Comparison of ENCODE assay signal across 12 mouse cellular contexts in the genomic region with DNA sequence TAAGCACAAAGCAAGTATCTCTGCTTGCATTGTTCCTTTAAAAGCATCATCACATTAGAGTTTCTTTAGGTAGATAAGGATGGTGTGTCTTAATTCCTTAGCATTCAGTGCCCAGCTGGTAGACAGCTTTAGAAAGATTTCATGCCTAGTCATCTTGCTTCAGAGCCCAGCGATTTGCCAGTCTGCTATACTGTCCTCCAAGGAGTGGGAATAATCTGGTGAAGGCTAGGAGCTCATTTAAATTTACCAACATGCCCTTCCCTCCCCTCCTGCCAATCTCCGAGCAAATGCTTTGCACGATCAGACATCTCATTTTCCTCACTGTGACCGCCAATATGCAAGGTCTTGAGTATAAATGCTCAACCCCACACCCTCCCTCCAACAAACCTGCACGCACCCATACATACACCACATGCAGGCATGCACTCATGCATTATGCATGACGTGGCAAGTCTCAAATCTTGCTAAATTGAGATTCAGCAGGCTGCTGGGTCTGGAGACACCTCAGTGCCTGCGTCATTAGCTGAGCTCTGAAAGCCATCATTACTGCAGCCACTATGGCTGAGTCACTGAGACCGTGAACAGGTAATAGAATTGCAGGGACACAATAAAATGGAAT.
DNase-seq lines count a peak whose midpoint lies in the region; ATAC-seq lines count a peak whose summit lies in the region.
"Had no signal": no experiment of that assay in that cellular context is flagged by ENCODE, and none has a peak within 500 bp of the region (broad histone marks: within the 10 kb centered on the region; RNA-seq: fewer than 3 reads in every experiment).

No protein-coding gene starts in this region.

- H3K27me3 ChIP-seq in forebrain, embryonic 11.5 days (ENCODE audit: control insufficient read depth, insufficient read depth, low read length): no peaks in the 10 kb centered on the region
- no peaks in the 10 kb centered on the region for H3K27me3 ChIP-seq in forebrain, embryonic 10.5 days (ENCODE audit: poor library complexity, severe bottlenecking)
- no peaks in the 10 kb centered on the region for H3K27me3 ChIP-seq in midbrain, embryonic 14.5 days (ENCODE audit: control insufficient read depth, insufficient read depth, low read length)
- H3K27me3 ChIP-seq: embryonic facial prominence, embryonic 13.5 days; liver, embryonic 15.5 days had no signal

- no peaks in the 10 kb centered on the region for H3K9me3 ChIP-seq in forebrain, embryonic 11.5 days (ENCODE audit: control insufficient read depth, low read length)
- H3K9me3 ChIP-seq in forebrain, embryonic 10.5 days: no peaks in the 10 kb centered on the region
- H3K9me3 ChIP-seq in midbrain, embryonic 14.5 days (ENCODE audit: control insufficient read depth, low read length): no peaks in the 10 kb centered on the region
- H3K9me3 ChIP-seq: embryonic facial prominence, embryonic 13.5 days; liver, embryonic 15.5 days had no signal

- peak; percentile 86 for ATAC-seq in forebrain, embryonic 11.5 days (replicated peaks; ENCODE audit: low FRiP score)
- ATAC-seq in midbrain, embryonic 14.5 days (ENCODE audit: low FRiP score, low TSS enrichment): peak; percentile 92
- no peak for ATAC-seq in cerebellum, adult (ENCODE audit: insufficient number of reproducible peaks, low FRiP score, low TSS enrichment)
- no peak for ATAC-seq in CD4-positive, CD25-positive, alpha-beta regulatory T cell, adult 4 months

- no peak overlapping the region for H3K4me3 ChIP-seq in forebrain, embryonic 11.5 days (ENCODE audit: low read depth, low read length)
- no peak overlapping the region for H3K4me3 ChIP-seq in forebrain, embryonic 10.5 days
- H3K4me3 ChIP-seq in midbrain, embryonic 14.5 days (replicated peaks; ENCODE audit: low read depth, low read length): no peak overlapping the region
- H3K4me3 ChIP-seq: embryonic facial prominence, embryonic 13.5 days; liver, embryonic 15.5 days had no signal

- no peaks in the 10 kb centered on the region for H3K36me3 ChIP-seq in forebrain, embryonic 11.5 days (ENCODE audit: control insufficient read depth, insufficient read depth, low read length)
- no peaks in the 10 kb centered on the region for H3K36me3 ChIP-seq in forebrain, embryonic 10.5 days (replicated peaks)
- no peaks in the 10 kb centered on the region for H3K36me3 ChIP-seq in midbrain, embryonic 14.5 days (ENCODE audit: control insufficient read depth, insufficient read depth, low read length)
- H3K36me3 ChIP-seq: embryonic facial prominence, embryonic 13.5 days; liver, embryonic 15.5 days had no signal

- H3K4me2 ChIP-seq in forebrain, embryonic 11.5 days (ENCODE audit: low read depth, low read length, severe bottlenecking): no peak overlapping the region
- H3K4me2 ChIP-seq in midbrain, embryonic 14.5 days (ENCODE audit: low read length): peak overlapping the region; percentile 36
- H3K4me2 ChIP-seq: embryonic facial prominence, embryonic 13.5 days; liver, embryonic 15.5 days had no signal

- 53% methylated on average over 8 of the region's 8 CpGs for WGBS in forebrain, embryonic 11.5 days
- WGBS in forebrain, embryonic 10.5 days: 71% methylated on average over 8 of the region's 8 CpGs
- WGBS in midbrain, embryonic 14.5 days: 18% methylated on average over 8 of the region's 8 CpGs

- H3K9ac ChIP-seq in forebrain, embryonic 11.5 days (ENCODE audit: low read length): no peak overlapping the region
- H3K9ac ChIP-seq in midbrain, embryonic 14.5 days (replicated peaks; ENCODE audit: low read length): 0 out of 2 replicates have a peak overlapping the region, but pooled peaks have one; percentile 26
- H3K9ac ChIP-seq: embryonic facial prominence, embryonic 13.5 days; liver, embryonic 15.5 days had no signal

- no peak overlapping the region for H3K27ac ChIP-seq in forebrain, embryonic 11.5 days (ENCODE audit: low read depth, low read length)
- no peak overlapping the region for H3K27ac ChIP-seq in forebrain, embryonic 10.5 days
- H3K27ac ChIP-seq in midbrain, embryonic 14.5 days (replicated peaks; ENCODE audit: low read depth, low read length): peak overlapping the region; percentile 82
- H3K27ac ChIP-seq: embryonic facial prominence, embryonic 13.5 days; liver, embryonic 15.5 days had no signal

- no peaks in the 10 kb centered on the region; the same call in 1 of the 2 replicates for H3K4me1 ChIP-seq in forebrain, embryonic 11.5 days (replicated peaks; ENCODE audit: control insufficient read depth, insufficient read depth, low read length)
- peaks cover 12% of the 10 kb centered on the region for H3K4me1 ChIP-seq in forebrain, embryonic 10.5 days
- H3K4me1 ChIP-seq in midbrain, embryonic 14.5 days (ENCODE audit: control insufficient read depth, insufficient read depth, low read length): peaks cover 8% of the 10 kb centered on the region; the same call in 1 of the 2 replicates
- H3K4me1 ChIP-seq: embryonic facial prominence, embryonic 13.5 days; liver, embryonic 15.5 days had no signal

- peak; percentile 53 for DNase-seq in forebrain, embryonic 11.5 days (ENCODE audit: low spot score)
- DNase-seq in forebrain, embryonic 10.5 days (ENCODE audit: extremely low spot score, low spot score): no peak
- DNase-seq in right cerebral cortex, adult 18-20 months: peak; percentile 61
- DNase-seq in right cerebral cortex, postnatal 14 days: no peak
- peak; percentile 81 for DNase-seq in midbrain, embryonic 14.5 days
- DNase-seq in spleen, postnatal 14 days (ENCODE audit: low spot score in 2 of 2): no peak
- DNase-seq: heart, postnatal 10 days; kidney, adult 8-10 months had no signal

Comparison
In these comparisons a context has a peak if more than half of its experiments do, and no peak if none do; other contexts are left out.
1. DNase-seq: peak in forebrain, embryonic 11.5 days (single experiment), right cerebral cortex, adult 18-20 months (single experiment) and midbrain, embryonic 14.5 days (single experiment); none in forebrain, embryonic 10.5 days (single experiment), right cerebral cortex, postnatal 14 days (single experiment) and spleen, postnatal 14 days (0 of 2).
2. ATAC-seq: peak in forebrain, embryonic 11.5 days (single experiment) and midbrain, embryonic 14.5 days (single experiment); none in cerebellum, adult (single experiment) and CD4-positive, CD25-positive, alpha-beta regulatory T cell, adult 4 months (single experiment).